Mouse (Mus musculus): Measurements from ENCODE around the gene Nav2.

DNA sequence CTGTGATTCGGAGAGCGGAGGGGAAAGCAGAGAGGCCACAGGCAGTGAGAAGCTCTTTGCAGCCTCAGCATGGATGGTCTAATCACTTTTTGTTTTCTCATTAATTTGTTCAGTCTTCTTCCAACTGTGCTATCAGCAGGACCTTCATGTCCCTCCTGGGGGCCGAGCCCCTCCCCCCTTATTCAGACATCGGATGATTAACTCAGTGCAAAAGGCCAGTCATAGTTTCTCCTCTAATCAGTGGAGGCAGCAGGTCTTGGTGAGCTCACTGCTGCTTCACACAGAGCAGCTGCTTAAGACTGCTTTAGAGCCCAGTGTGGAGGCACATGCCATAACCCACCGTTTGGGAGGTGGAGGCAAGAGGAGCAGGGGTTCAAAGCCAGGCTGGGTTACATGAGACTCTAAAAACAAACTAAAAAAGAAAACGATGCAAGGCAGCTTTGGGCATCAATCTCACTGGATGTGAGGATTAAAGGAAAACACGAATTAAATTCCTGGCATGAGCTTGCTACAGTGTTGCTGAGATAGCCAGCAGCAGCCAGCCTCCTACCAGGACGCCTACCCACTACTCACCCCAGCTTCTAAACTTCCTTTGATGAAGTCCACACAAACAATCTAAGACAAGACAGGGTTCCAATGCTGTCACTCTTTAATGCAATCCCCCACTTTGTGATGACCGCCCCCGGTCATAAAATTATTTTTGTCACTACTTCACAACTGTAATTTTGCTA lies 120.9 kb downstream of the Nav2 start:
- TF ChIP-seq CTCF (IDR thresholded peaks at IDR 0.05; ENCODE audit: low read depth, low read length) (no peak), POLR2A (IDR thresholded peaks at IDR 0.05; ENCODE audit: insufficient read depth, low read length) (no peak)

All from ES-Bruce4 (cell line).